Mouse (Mus musculus) kidney, postnatal 0 days (tissue): Measurements from ENCODE around the gene Miip. TPM values are rescaled to one million over a fixed set of nuclear protein-coding genes. Genes with fewer than 3 reads are reported as not detected.
A peak's percentile ranks its signal among the peaks of the same experiment; 100 is the strongest.

ENCODE experiments used
- ATAC-seq: fragments of 200-750 bp; cut with Nextera tagmentation; replicated peaks from 2 replicates; pipeline ENCODE4 v1.8.0; 2017; ENCODE audit warnings: low read depth, moderate number of reproducible peaks, moderate TSS enrichment, moderate library complexity; ENCODE audit not compliant: low FRiP score
- DNase-seq: peaks from one replicate; pipeline ENCODE4 v3.0.0-alpha.2; 2016; ENCODE audit warnings: low spot score
- H3K27ac ChIP-seq: fragments of 300-500 bp; sonication (generic); 2 replicates; pipeline ENCODE4 v1.5.1; 2014; ENCODE audit warnings: mild to moderate bottlenecking
- H3K27me3 ChIP-seq: fragments of 300-500 bp; sonication (generic); 2 replicates; pipeline ENCODE4 v1.6.1; 2014; ENCODE audit warnings: low read length, mixed read lengths; ENCODE audit not compliant: insufficient read depth
- H3K36me3 ChIP-seq: fragments of 300-500 bp; sonication (generic); 2 replicates; pipeline ENCODE4 v1.6.1; 2014; ENCODE audit warnings: low read length, mixed read lengths; ENCODE audit not compliant: insufficient read depth
- H3K4me1 ChIP-seq: fragments of 300-500 bp; sonication (generic); replicated peaks from 2 replicates; pipeline ENCODE4 v1.6.1; 2014; ENCODE audit warnings: antibody characterized with exemption, low read length, mixed read lengths; ENCODE audit not compliant: insufficient read depth
- H3K4me2 ChIP-seq: fragments of 300-500 bp; sonication (generic); 2 replicates; pipeline ENCODE4 v1.6.1; 2014; ENCODE audit warnings: mild to moderate bottlenecking, low read length, moderate library complexity, mixed read lengths
- H3K4me3 ChIP-seq: fragments of 300-500 bp; sonication (generic); replicated peaks from 2 replicates; pipeline ENCODE4 v1.5.1; 2014; ENCODE audit warnings: low read depth, low read length
- H3K9ac ChIP-seq: fragments of 300-500 bp; sonication (generic); 2 replicates; pipeline ENCODE4 v1.6.1; 2014; ENCODE audit warnings: low read depth, low read length
- H3K9me3 ChIP-seq: fragments of 300-500 bp; sonication (generic); replicated peaks from 2 replicates; pipeline ENCODE4 v1.6.1; 2016; ENCODE audit warnings: low read length, inconsistent platforms, mixed read lengths
- CTCF ChIP-seq: IDR thresholded peaks from 2 replicates; pipeline ENCODE4 v1.5.1; 2016; ENCODE audit warnings: antibody characterized with exemption, low read depth, mild to moderate bottlenecking, moderate library complexity
- WGBS: fragments of 180-500 bp; shearing (Covaris S2); extraction: QIAGEN DNeasy Blood & Tissue Kit; methylation state at CpG from one replicate; pipeline ENCODE4 v1.1.7; 2014; 5-methylcytosine and 5-hydroxymethylcytosine counted together
- polyA plus RNA-seq: library from polyadenylated mRNA; unstranded; fragments of >200 nt; fragmentation: Nextera tagmentation; extraction: Ambion mirVana; gene quantifications from 2 replicates; pipeline ENCODE4 v1.2.1, GENCODE M21; 2015

Miip gene
- polyA plus RNA-seq, 1 experiment from 2014 or later, result 29.4 TPM

DNA sequence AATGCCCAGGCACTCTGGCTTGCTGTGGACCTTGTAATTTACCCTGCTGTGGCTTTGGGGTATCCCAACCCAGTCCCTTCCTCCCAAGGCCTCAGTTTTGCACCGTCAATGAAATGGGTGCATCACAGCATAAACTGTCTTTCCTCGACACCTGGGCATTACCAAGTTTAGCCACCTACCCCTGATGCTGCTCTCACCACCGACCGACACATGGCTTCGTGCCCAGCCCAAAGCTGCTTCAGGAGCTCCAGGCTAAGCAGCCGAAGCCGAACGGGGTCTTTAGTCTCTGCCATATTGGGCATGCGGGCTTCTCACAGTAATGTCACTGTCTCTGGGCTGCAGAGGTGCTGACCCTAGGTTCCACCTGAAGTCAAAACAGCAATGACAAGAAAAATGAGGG lies 2.6 kb downstream of the Miip start:
- TF ChIP-seq CTCF, result no peak
- Histone ChIP-seq H3K36me3 (peaks cover 38% of the 10 kb centered on the region), H3K9ac (no peak overlapping the region), H3K27ac (no peak overlapping the region), H3K9me3 (no peaks in the 10 kb centered on the region), H3K4me2 (no peak overlapping the region), H3K27me3 (no peaks in the 10 kb centered on the region), H3K4me1 (peaks cover 19% of the 10 kb centered on the region), H3K4me3 (no peak overlapping the region)
- ATAC-seq (no peak), DNase-seq (no peak)
- 96% methylated on average over 9 of the region's 9 CpGs for WGBS

DNA sequence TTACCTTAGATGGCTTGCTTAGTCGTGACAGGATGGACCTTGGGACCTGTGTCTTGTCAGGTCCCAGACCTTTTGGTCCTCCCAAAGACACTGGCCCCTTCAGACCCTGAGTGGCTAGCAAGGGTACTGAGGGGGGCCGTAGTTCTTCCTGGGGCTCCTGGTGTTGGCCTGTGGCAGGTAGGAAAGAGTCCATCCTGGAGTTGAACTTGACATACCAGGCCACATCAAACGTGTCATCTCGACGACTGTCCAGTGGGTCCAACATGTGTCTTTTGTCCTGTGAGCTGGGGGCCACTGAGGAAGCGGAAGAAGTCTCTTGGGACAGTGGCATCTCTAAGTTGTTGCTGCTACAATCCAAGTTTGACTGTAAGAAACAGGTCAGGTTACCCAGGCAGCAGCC lies 3.0 kb downstream of the Miip start:
- no peaks in the 10 kb centered on the region for H3K27me3 ChIP-seq
- H3K27ac ChIP-seq, result no peak overlapping the region
- peaks cover 19% of the 10 kb centered on the region for H3K4me1 ChIP-seq
- peaks cover 42% of the 10 kb centered on the region for H3K36me3 ChIP-seq
- no peak overlapping the region for H3K4me3 ChIP-seq
- no peak for ATAC-seq
- H3K9ac ChIP-seq, result no peak overlapping the region
- no peaks in the 10 kb centered on the region for H3K9me3 ChIP-seq
- no peak for TF ChIP-seq CTCF
- no peak overlapping the region for H3K4me2 ChIP-seq
- no peak for DNase-seq
- 90% methylated on average over 6 of the region's 6 CpGs for WGBS

DNA sequence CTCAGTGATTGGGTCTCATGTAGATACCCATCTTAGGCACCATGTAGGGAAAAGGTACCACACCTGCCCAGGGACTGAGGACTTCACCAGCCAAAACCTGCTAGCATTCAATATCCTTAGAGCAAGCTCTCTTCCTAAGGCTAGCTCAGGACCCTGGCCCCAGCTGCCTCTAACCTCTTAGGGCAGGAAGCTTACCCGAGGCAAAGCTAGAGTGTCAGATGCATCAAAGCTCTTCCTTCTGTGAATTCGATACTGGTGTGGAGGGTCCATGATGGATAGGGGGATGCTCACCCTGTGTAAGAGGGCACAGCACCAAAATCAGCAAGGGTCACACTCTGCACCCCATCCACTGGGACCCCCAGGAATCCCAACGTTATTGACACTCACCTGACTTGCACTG lies 6.6 kb downstream of the Miip start:
- Histone ChIP-seq H3K4me2 (no peak overlapping the region), H3K4me3 (no peak overlapping the region), H3K9ac (no peak overlapping the region), H3K9me3 (no peaks in the 10 kb centered on the region), H3K36me3 (peaks cover 43% of the 10 kb centered on the region), H3K27ac (no peak overlapping the region), H3K27me3 (no peaks in the 10 kb centered on the region), H3K4me1 (no peaks in the 10 kb centered on the region)
- TF ChIP-seq CTCF, result no peak
- DNase-seq (no peak), ATAC-seq (no peak)
- 90% methylated on average over 3 of the region's 3 CpGs for WGBS

DNA sequence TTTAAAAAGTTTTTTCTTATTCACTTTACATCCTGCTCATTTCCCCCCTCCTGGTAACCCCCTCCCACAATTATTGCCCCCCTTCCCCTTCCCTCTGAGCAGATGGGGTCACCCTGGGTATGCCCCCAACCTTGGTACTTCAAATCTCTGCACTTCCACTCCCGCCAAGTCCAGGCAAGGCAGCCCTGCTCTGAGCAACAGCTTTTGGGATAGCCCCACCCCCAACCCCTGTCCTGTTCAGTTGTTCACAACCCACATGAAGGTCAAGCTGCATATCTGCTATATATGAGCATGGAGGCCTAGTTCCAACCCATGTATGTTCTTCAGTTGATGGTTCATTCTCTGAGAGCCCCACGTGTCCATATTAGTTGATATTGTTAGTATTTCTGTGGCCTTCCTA lies 17.8 kb downstream of the Miip start:
- no peak for DNase-seq
- H3K36me3 ChIP-seq, result no peaks in the 10 kb centered on the region
- H3K4me2 ChIP-seq, result no peak overlapping the region
- H3K27ac ChIP-seq, result no peak overlapping the region
- H3K27me3 ChIP-seq, result no peaks in the 10 kb centered on the region
- no peak for ATAC-seq
- no peak overlapping the region for H3K9ac ChIP-seq
- no peaks in the 10 kb centered on the region for H3K9me3 ChIP-seq
- TF ChIP-seq CTCF, result no peak
- 82% methylated on average over 2 of the region's 2 CpGs for WGBS
- 0 out of 2 replicates have a peak, but pooled peaks cover 4% of the 10 kb centered on the region for H3K4me1 ChIP-seq
- no peak overlapping the region for H3K4me3 ChIP-seq

DNA sequence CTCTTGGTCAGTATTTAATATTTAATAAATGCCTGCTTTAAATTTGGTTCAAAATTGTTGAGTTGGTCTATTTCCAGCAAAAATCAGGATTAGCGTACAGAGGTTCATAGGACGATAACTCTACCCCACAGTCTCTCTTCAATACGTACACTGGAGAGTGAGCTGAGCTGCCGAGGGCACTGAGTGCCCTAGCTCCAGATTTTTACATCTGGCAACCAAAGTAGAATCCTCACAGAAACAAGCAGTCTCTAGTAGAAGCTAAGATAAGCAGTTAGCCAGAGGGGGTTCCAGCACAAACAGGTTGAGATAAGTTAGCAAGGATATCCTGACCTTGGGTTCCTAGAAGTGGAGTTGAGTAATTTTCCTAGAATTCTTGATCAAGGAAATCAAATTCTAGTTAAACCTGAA lies 20.0 kb downstream of the Miip start:
- Histone ChIP-seq H3K4me1 (0 out of 2 replicates have a peak, but pooled peaks cover 4% of the 10 kb centered on the region), H3K4me3 (peak overlapping the region; percentile 66), H3K27ac (peak overlapping the region; percentile 38; the same call in 1 of the 2 replicates), H3K9ac (peak overlapping the region; percentile 65), H3K36me3 (no peaks in the 10 kb centered on the region), H3K4me2 (peak overlapping the region; percentile 73), H3K9me3 (no peaks in the 10 kb centered on the region), H3K27me3 (no peaks in the 10 kb centered on the region)
- ATAC-seq (peak; percentile 76), DNase-seq (no peak)
- WGBS, result 2% methylated on average over 4 of the region's 4 CpGs
- TF ChIP-seq CTCF, result no peak

DNA sequence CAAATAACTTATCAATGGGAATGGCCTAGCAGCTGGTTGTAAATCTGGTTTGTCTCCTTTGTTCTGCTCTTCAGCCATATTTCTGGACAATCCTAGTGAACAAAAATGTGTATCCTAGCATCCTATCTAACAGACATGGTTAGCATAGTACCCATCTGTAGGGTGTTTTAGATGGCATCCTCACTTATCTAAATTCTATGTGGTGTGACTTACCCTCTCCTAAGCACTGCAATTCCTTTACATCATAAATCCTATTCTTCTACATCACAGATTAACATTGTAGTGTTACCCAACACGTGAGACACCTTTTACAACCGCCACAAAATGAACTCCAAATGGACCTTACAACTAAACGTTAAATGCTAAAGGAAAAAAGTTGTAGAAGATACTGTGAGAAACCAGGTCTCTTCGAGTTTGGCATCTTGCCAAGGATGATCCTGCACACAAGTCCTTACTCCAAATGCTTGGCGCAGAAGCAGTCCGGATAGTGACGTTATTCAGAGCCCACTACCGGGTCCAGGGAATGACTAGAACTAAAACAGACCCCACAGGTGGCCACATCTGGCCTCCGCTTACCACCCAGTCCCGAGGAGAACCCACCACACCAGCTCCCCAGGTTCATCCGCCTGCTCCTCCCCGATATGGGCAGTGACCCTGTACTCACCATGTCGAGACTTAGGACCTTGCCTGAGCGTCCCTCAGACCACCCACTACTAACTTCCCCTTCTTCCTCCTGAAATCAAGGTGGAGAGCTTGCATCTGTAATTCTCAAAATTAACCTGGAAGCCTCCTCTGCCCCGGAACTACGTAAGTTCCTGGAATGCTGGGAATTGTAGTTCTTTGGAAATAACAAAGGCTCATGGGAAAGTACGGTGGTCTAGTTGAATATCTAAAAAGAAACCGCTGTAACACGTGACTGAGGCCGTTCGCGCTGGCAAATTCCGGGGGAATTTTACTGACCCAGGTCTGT lies 20.7 kb downstream of the Miip start, which contains the start of gene Zfp933:
TSS of gene Zfp933 (minus strand) at position 753 of the 970 bp plus-strand sequence.
- ATAC-seq, result peak; percentile 93
- no peak for TF ChIP-seq CTCF
- Histone ChIP-seq H3K9me3 (0 out of 2 replicates have a peak, but pooled peaks cover 3% of the 10 kb centered on the region), H3K36me3 (no peaks in the 10 kb centered on the region), H3K4me3 (peak within 1 kb of the TSS; percentile 66), H3K27me3 (no peaks in the 10 kb centered on the region), H3K4me2 (peak within 1 kb of the TSS; percentile 73), H3K4me1 (0 out of 2 replicates have a peak, but pooled peaks cover 4% of the 10 kb centered on the region), H3K9ac (peak within 1 kb of the TSS; percentile 65), H3K27ac (peak within 1 kb of the TSS; percentile 38; the same call in 1 of the 2 replicates)
- DNase-seq, result peak; percentile 97
- 4% methylated on average over 23 of the region's 23 CpGs for WGBS
